Mouse (Mus musculus) E14TG2a.4 (cell line): ENCODE results near the gene Rcan3.
A peak's percentile ranks its signal among the peaks of the same experiment; 100 is the strongest.

ENCODE experiments used
- H3K27me3 ChIP-seq: 2 replicates; pipeline ENCODE4 v1.6.1; 2014; ENCODE audit warnings: low read length, control low read depth; ENCODE audit not compliant: insufficient read depth
- H3K36me3 ChIP-seq: 2 replicates; pipeline ENCODE4 v1.6.1; 2014; ENCODE audit warnings: low read length, control low read depth; ENCODE audit not compliant: insufficient read depth
- H3K4me1 ChIP-seq: replicated peaks from 2 replicates; pipeline ENCODE4 v1.6.1; 2014; ENCODE audit warnings: low read depth, low read length, control low read depth
- H3K4me3 ChIP-seq: replicated peaks from 2 replicates; pipeline ENCODE4 v1.5.1; 2014; ENCODE audit warnings: mild to moderate bottlenecking, low read length
- H3K9me3 ChIP-seq: 2 replicates; pipeline ENCODE4 v1.6.1; 2014; ENCODE audit warnings: low read length, control low read depth
- CTCF ChIP-seq: conservative IDR thresholded peaks from 2 replicates; pipeline ENCODE4 v1.5.1; 2014; ENCODE audit warnings: low read length
- NANOG ChIP-seq: IDR thresholded peaks from 2 replicates; pipeline ENCODE4 v1.6.1; 2014; ENCODE audit warnings: borderline replicate concordance, low read length, mixed read lengths
- POU5F1 ChIP-seq: IDR thresholded peaks from 2 replicates; pipeline ENCODE4 v1.6.1; 2014; ENCODE audit warnings: low read length, borderline replicate concordance

Gene Rcan3

GRCm38 (mm10) chr4:135433443-135434394 is at the start of gene Rcan3:
TSS of gene Rcan3 (minus strand) at chr4:135433853.
- Histone ChIP-seq H3K9me3 (no peaks in the 10 kb centered on the region), H3K4me1 (peaks cover 69% of the 10 kb centered on the region), H3K36me3 (peaks cover 17% of the 10 kb centered on the region; the same call in 1 of the 2 replicates), H3K4me3 (peak within 1 kb of the TSS; percentile 92), H3K27me3 (no peaks in the 10 kb centered on the region)
- no peak for TF ChIP-seq CTCF
- no peak for TF ChIP-seq NANOG
- no peak for TF ChIP-seq POU5F1

GRCm38 (mm10) chr4:135480370-135480769 is 46.7 kb upstream of the Rcan3 start:
- H3K4me3 ChIP-seq, result peak overlapping the region; percentile 37; the same call in 1 of the 2 replicates
- H3K27me3 ChIP-seq, result no peaks in the 10 kb centered on the region
- TF ChIP-seq NANOG (no peak), POU5F1 (no peak), CTCF (0 out of 2 replicates have a peak, but pooled peaks have one; percentile 17)
- H3K36me3 ChIP-seq, result peaks cover 30% of the 10 kb centered on the region
- peaks cover 91% of the 10 kb centered on the region for H3K4me1 ChIP-seq
- no peaks in the 10 kb centered on the region for H3K9me3 ChIP-seq

GRCm38 (mm10) chr4:135477851-135478250 is 44.2 kb upstream of the Rcan3 start:
- H3K4me3 ChIP-seq, result no peak overlapping the region
- TF ChIP-seq POU5F1, result no peak
- no peak for TF ChIP-seq NANOG
- no peak for TF ChIP-seq CTCF
- H3K4me1 ChIP-seq, result peaks cover 82% of the 10 kb centered on the region
- H3K9me3 ChIP-seq, result no peaks in the 10 kb centered on the region
- peaks cover 42% of the 10 kb centered on the region for H3K36me3 ChIP-seq
- H3K27me3 ChIP-seq, result no peaks in the 10 kb centered on the region

DNA sequence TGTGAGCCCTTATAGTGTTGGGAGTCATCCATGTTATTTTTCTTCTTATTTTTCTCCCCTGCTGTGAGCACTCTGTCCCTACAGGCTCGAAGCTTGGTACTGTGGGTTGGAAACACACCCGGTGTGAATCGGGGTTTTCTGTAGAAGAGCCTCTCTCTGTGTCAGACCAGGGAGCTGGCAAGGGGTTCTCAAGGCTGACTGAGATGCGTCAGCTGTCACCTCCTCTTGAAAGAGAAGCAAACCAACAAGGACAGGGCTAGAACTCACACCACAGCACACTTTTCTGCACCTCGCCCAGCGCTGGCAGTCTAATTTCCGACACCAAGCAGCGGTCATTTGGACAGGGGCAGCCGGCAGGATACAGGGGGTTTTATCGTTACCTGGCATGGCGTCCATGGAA is 29.8 kb upstream of the Rcan3 start:
- peaks cover 20% of the 10 kb centered on the region for H3K4me1 ChIP-seq
- H3K36me3 ChIP-seq, result peaks cover 39% of the 10 kb centered on the region
- no peaks in the 10 kb centered on the region for H3K27me3 ChIP-seq
- TF ChIP-seq CTCF (no peak), POU5F1 (no peak), NANOG (no peak)
- no peaks in the 10 kb centered on the region for H3K9me3 ChIP-seq
- H3K4me3 ChIP-seq, result no peak overlapping the region

DNA sequence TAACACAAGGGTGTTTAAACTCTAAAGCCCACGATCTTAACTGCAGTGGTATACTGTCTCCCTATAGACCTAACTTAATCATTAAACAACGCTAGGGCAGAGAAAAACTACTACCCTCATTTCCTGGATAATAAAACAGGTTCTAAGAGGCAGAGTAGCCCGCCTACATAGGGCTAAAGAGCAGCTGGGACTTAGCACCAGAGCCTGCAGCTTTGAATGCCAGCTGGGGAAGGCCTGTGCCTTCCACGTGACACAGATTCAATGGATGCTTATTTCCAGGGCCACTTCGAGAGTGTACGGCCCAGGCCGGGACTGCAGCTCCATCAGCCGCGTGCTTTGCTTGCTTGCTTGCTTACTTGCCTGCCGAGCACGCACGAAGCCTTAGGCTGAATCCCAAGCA is 19.9 kb upstream of the Rcan3 start:
- no peaks in the 10 kb centered on the region for H3K27me3 ChIP-seq
- H3K4me3 ChIP-seq, result no peak overlapping the region
- peaks cover 57% of the 10 kb centered on the region for H3K4me1 ChIP-seq
- TF ChIP-seq POU5F1 (no peak), NANOG (no peak), CTCF (no peak)
- peaks cover 19% of the 10 kb centered on the region for H3K36me3 ChIP-seq
- no peaks in the 10 kb centered on the region for H3K9me3 ChIP-seq

- H3K4me1 ChIP-seq, result peaks cover 57% of the 10 kb centered on the region
- no peaks in the 10 kb centered on the region for H3K9me3 ChIP-seq
- H3K27me3 ChIP-seq, result no peaks in the 10 kb centered on the region
- TF ChIP-seq POU5F1 (no peak), CTCF (no peak), NANOG (no peak)
- H3K36me3 ChIP-seq, result peaks cover 19% of the 10 kb centered on the region
- H3K4me3 ChIP-seq, result no peak overlapping the region
Observed at GRCm38 (mm10) chr4:135453164-135453563, 19.5 kb upstream of the Rcan3 start.

- TF ChIP-seq CTCF (no peak), POU5F1 (no peak), NANOG (no peak)
- peaks cover 19% of the 10 kb centered on the region for H3K36me3 ChIP-seq
Observed at GRCm38 (mm10) chr4:135451360-135452015, 17.8 kb upstream of the Rcan3 start.

DNA sequence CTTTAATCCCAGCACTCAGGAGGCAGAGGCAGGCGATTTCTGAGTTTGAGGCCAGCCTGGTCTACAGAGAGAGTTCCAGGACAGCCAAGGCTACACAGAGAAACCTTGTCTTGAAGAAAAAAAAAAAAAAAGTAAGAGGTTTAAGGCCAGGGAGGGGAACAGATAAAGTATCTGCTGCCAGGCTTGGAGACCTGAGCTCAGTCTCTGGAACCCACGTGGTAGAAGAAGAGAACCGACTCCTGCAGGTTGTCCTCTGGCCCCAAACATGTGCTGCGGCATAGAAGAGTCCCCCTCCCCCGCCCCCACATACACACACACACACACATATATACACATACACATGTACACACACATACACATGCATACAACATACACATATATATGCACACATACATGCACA is 8.8 kb upstream of the Rcan3 start:
- no peak for TF ChIP-seq POU5F1
- TF ChIP-seq NANOG, result no peak
- TF ChIP-seq CTCF, result no peak

More at GRCm38 (mm10) chr4:135451360-135452015, 17.8 kb upstream of the Rcan3 start:
- H3K4me1 ChIP-seq, result peaks cover 57% of the 10 kb centered on the region
- H3K9me3 ChIP-seq, result no peaks in the 10 kb centered on the region
- no peaks in the 10 kb centered on the region for H3K27me3 ChIP-seq
- H3K4me3 ChIP-seq, result no peak overlapping the region

More for the DNA sequence above, 8.8 kb upstream of the Rcan3 start:
- H3K4me3 ChIP-seq, result no peak overlapping the region
- peaks cover 20% of the 10 kb centered on the region for H3K4me1 ChIP-seq
- no peaks in the 10 kb centered on the region for H3K36me3 ChIP-seq
- H3K9me3 ChIP-seq, result no peaks in the 10 kb centered on the region
- H3K27me3 ChIP-seq, result no peaks in the 10 kb centered on the region
